Mouse (Mus musculus): Measurements from ENCODE around the gene Clptm1l. TPM values are rescaled to one million over a fixed set of nuclear protein-coding genes. Genes with fewer than 3 reads are reported as not detected.

Gene Clptm1l
- total and polyA plus RNA-seq, 3 experiments: 104 to 201 (median 197) TPM

DNA sequence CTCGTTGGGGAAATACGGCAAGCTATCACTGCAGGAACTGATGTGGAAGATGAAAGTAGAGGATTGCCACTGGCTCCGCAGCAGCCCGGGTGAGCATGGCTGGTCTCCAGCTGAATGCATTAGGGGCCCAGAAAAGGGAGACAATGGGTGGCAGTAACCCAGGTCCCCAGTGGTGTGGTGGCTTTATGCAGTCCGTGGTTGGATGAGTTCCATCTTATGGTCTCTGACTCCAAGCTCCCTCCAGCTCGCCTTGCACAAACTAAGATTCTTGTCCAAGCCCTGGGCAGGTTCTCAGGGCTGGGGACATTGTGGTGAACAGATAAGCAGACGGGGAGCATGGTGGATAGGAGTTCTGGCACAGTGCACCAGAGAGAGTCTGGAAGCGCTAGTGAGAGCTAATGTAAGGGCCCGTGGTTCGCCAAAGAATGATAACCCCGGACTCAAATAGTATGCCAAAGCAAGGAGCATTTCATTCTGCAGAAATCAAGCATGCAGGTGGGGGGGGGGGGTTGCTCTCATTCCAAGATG lies 24.8 kb downstream of the Clptm1l start (continued):
- TF ChIP-seq GABPA (IDR thresholded peaks at IDR 0.05; ENCODE audit: low read depth, low read length) (no peak), NRF1 (IDR thresholded peaks at IDR 0.05; ENCODE audit: insufficient read depth, low read depth, low read length, poor library complexity, severe bottlenecking) (no peak)

DNA sequence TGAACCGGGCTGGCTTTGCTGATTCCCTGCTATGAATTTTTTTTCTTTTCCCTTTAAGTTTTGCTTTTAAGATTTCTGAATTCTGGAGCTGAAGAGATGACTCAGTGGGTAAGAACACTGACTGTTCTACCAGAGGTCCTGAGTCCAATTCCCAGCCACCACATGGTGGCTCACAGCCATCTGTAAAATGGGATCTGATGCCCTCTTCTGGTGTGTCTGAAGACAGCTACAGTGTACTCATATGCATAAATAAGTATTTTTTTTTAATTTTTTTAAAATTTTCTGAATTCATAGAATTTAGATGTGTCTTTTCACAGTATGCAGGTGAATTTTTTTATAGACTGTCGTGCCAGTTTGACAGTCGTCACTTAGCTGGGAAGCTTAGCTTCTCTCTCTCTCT lies 28.0 kb downstream of the Clptm1l start:
- Histone ChIP-seq H3K27me3 (ENCODE audit: control insufficient read depth in 1 of 2, insufficient read depth in 2 of 2, low read length in 2 of 2) (no peaks in the 10 kb centered on the region), H3K4me1 (ENCODE audit: control insufficient read depth in 1 of 2, insufficient read depth in 2 of 2, low read length in 2 of 2) (peaks cover 0 to 24% of the 10 kb centered on the region in 2 experiments; a peak in 2 of 4 replicates), H3K4me3 (ENCODE audit: control insufficient read depth in 1 of 2, insufficient read depth in 1 of 2, low read depth in 2 of 2, low read length in 2 of 2) (no peak overlapping the region), H3K9ac (ENCODE audit: control insufficient read depth, low read depth, low read length, poor library complexity, severe bottlenecking) (no peak overlapping the region), H3K9me3 (replicated peaks; ENCODE audit: insufficient read depth, low read length) (no peaks in the 10 kb centered on the region), H3K36me3 (ENCODE audit: control insufficient read depth in 1 of 2, insufficient read depth in 2 of 2, low read length in 2 of 2) (peaks cover 0 to 6% of the 10 kb centered on the region in 2 experiments; a peak in 2 of 4 replicates), H3K79me2 (ENCODE audit: control insufficient read depth, insufficient read depth, low read length, poor library complexity) (no peaks in the 10 kb centered on the region), H3K27ac (ENCODE audit: control insufficient read depth, low read depth, low read length) (no peak overlapping the region)
- TF ChIP-seq USF2 (IDR thresholded peaks at IDR 0.05; ENCODE audit: borderline replicate concordance in 1 of 2, insufficient read depth in 1 of 2, low read depth in 1 of 2, low read length in 2 of 2): no peak
- TF ChIP-seq ELF1 (IDR thresholded peaks at IDR 0.05; ENCODE audit: low read depth, low read length): no peak
- TF ChIP-seq CTCF (IDR thresholded peaks at IDR 0.05 in 2 of 3, conservative IDR thresholded peaks at IDR 0.05 in 1 of 3; ENCODE audit: control insufficient read depth in 1 of 3, insufficient read depth in 1 of 3, low read depth in 2 of 3, low read length in 3 of 3, poor library complexity in 1 of 3, severe bottlenecking in 1 of 3): peak in 2 of 3 experiments; percentile 8 to 9; a peak in 1 of 6 replicates
- DNase-seq (ENCODE audit: low read depth, low spot score): no peak

DNA sequence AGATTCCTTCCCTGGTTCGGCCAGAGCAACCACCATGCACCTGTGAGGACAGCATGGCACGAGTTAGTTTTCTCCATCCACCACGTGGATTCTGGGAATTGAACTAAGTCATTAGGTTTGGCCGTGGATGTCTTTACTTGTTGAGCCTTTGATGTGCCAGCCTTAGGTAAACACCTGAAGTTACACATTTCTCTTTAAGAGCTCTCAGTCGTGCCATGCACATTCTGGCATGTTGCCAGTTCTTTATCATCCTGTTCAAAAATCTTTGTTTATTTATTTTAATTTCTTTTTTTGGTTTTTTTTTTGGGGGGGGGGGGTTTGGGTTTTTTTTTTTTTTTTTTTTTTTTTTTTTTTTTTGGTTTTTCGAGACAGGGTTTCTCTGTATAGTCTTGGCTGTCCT lies 34.0 kb downstream of the Clptm1l start:
- no peaks in the 10 kb centered on the region for H3K79me2 ChIP-seq (ENCODE audit: control insufficient read depth, insufficient read depth, low read length, poor library complexity)
- no peak for DNase-seq (ENCODE audit: low read depth, low spot score)
- no peaks in the 10 kb centered on the region for H3K36me3 ChIP-seq (ENCODE audit: control insufficient read depth in 1 of 2, insufficient read depth in 2 of 2, low read length in 2 of 2)
- H3K9me3 ChIP-seq (replicated peaks; ENCODE audit: insufficient read depth, low read length): no peaks in the 10 kb centered on the region
- no peaks in the 10 kb centered on the region for H3K4me1 ChIP-seq (ENCODE audit: control insufficient read depth in 1 of 2, insufficient read depth in 2 of 2, low read length in 2 of 2)
- TF ChIP-seq EP300 (IDR thresholded peaks at IDR 0.05; ENCODE audit: low read depth in 1 of 2, low read length in 2 of 2) (no peak), CHD2 (IDR thresholded peaks at IDR 0.05; ENCODE audit: low read length) (no peak), NRF1 (IDR thresholded peaks at IDR 0.05; ENCODE audit: insufficient read depth, low read depth, low read length, poor library complexity, severe bottlenecking) (no peak), POLR2AphosphoS5 (IDR thresholded peaks at IDR 0.05; ENCODE audit: borderline replicate concordance, low read depth, low read length) (no peak), MEF2A (IDR thresholded peaks at IDR 0.05; ENCODE audit: extremely low read depth, insufficient replicate concordance, low read depth, low read length, poor library complexity, severe bottlenecking) (no peak), SIN3A (IDR thresholded peaks at IDR 0.05; ENCODE audit: low read length) (no peak)
- H3K27me3 ChIP-seq (ENCODE audit: control insufficient read depth in 1 of 2, insufficient read depth in 2 of 2, low read length in 2 of 2): no peaks in the 10 kb centered on the region
- H3K4me3 ChIP-seq (ENCODE audit: control insufficient read depth in 1 of 2, insufficient read depth in 1 of 2, low read depth in 2 of 2, low read length in 2 of 2): no peak overlapping the region
- H3K9ac ChIP-seq (ENCODE audit: control insufficient read depth, low read depth, low read length, poor library complexity, severe bottlenecking): no peak overlapping the region
- H3K27ac ChIP-seq (ENCODE audit: control insufficient read depth, low read depth, low read length): no peak overlapping the region

DNA sequence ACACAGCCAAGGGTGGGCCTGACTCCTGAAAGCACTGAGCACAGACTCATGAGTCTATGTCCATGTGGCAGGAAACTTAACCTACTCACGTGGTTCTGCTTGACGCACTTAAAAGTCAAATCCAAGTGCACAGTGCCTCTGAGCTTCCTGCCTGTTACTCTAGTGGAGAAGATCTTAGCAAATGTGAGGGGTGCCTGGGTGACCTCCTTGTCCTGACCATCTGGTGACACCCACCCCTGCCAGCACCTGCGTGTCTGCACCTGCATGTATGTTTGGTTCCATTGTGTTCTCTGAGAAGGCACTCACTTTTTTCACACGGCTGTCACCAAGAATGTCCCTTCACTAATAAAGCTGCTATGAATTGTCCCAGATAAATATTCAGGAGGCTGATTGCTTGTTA lies 37.5 kb downstream of the Clptm1l start:
- H3K27ac ChIP-seq (ENCODE audit: control insufficient read depth, low read depth, low read length): no peak overlapping the region
- H3K36me3 ChIP-seq (ENCODE audit: control insufficient read depth in 1 of 2, insufficient read depth in 2 of 2, low read length in 2 of 2): no peaks in the 10 kb centered on the region
- H3K4me3 ChIP-seq (ENCODE audit: control insufficient read depth in 1 of 2, insufficient read depth in 1 of 2, low read depth in 2 of 2, low read length in 2 of 2): no peak overlapping the region
- no peaks in the 10 kb centered on the region for H3K79me2 ChIP-seq (ENCODE audit: control insufficient read depth, insufficient read depth, low read length, poor library complexity)
- H3K4me1 ChIP-seq (ENCODE audit: control insufficient read depth in 1 of 2, insufficient read depth in 2 of 2, low read length in 2 of 2): no peaks in the 10 kb centered on the region
- no peak for DNase-seq (ENCODE audit: low read depth, low spot score)
- H3K9me3 ChIP-seq (replicated peaks; ENCODE audit: insufficient read depth, low read length): no peaks in the 10 kb centered on the region
- H3K27me3 ChIP-seq (ENCODE audit: control insufficient read depth in 1 of 2, insufficient read depth in 2 of 2, low read length in 2 of 2): no peaks in the 10 kb centered on the region
- H3K9ac ChIP-seq (ENCODE audit: control insufficient read depth, low read depth, low read length, poor library complexity, severe bottlenecking): no peak overlapping the region
- TF ChIP-seq SMC3 (IDR thresholded peaks at IDR 0.05; ENCODE audit: low read depth, low read length) (no peak), USF1 (IDR thresholded peaks at IDR 0.05; ENCODE audit: low read depth, low read length) (no peak), KAT2A (conservative IDR thresholded peaks at IDR 0.05; ENCODE audit: low read depth, low read length) (no peak), CHD1 (IDR thresholded peaks at IDR 0.05; ENCODE audit: low read depth, low read length) (no peak), RCOR1 (IDR thresholded peaks at IDR 0.05; ENCODE audit: low read depth, low read length) (no peak), TBP (IDR thresholded peaks at IDR 0.05; ENCODE audit: low read depth, low read length) (no peak), CTCF (IDR thresholded peaks at IDR 0.05 in 2 of 3, conservative IDR thresholded peaks at IDR 0.05 in 1 of 3; ENCODE audit: control insufficient read depth in 1 of 3, insufficient read depth in 1 of 3, low read depth in 2 of 3, low read length in 3 of 3, poor library complexity in 1 of 3, severe bottlenecking in 1 of 3) (no peak), CHD2 (IDR thresholded peaks at IDR 0.05; ENCODE audit: low read length) (no peak), POLR2AphosphoS5 (IDR thresholded peaks at IDR 0.05; ENCODE audit: borderline replicate concordance, low read depth, low read length) (no peak), MAX (IDR thresholded peaks at IDR 0.05; ENCODE audit: low read length) (no peak), RAD21 (IDR thresholded peaks at IDR 0.05; ENCODE audit: low read depth, low read length) (no peak), MAZ (IDR thresholded peaks at IDR 0.05; ENCODE audit: low read depth, low read length) (no peak), MXI1 (IDR thresholded peaks at IDR 0.05; ENCODE audit: low read depth, low read length) (no peak), ETS1 (IDR thresholded peaks at IDR 0.05; ENCODE audit: low read depth, low read length) (no peak), POLR2AphosphoS2 (IDR thresholded peaks at IDR 0.05; ENCODE audit: low read length) (no peak), MYC (IDR thresholded peaks at IDR 0.05; ENCODE audit: low read depth, low read length) (no peak)

Measured in MEL (cell line).